Mouse (Mus musculus): ENCODE results near the gene Ccl21a.
"Not testable (repeated sequence)": the region's sequence is repeated elsewhere in the genome, so short reads cannot be mapped to it uniquely, and the experiment has no call there.

GRCm38 (mm10) chr4:42756477-42756876 is 17.3 kb downstream of the Ccl21a start, which contains the start of gene Ccl19:
- TF ChIP-seq CTCF (IDR thresholded peaks at IDR 0.05; ENCODE audit: control insufficient read depth, insufficient read depth, insufficient read length); USF1 (IDR thresholded peaks at IDR 0.05; ENCODE audit: low read depth); CEBPB (IDR thresholded peaks at IDR 0.05; ENCODE audit: low read depth); MAX (IDR thresholded peaks at IDR 0.05); MYOG (IDR thresholded peaks at IDR 0.05; ENCODE audit: control insufficient read depth, extremely low read depth, insufficient read length); FOSL1 (IDR thresholded peaks at IDR 0.05; ENCODE audit: insufficient read depth, low read length, poor library complexity, severe bottlenecking); MYOD1 (IDR thresholded peaks at IDR 0.05; ENCODE audit: control insufficient read depth, insufficient read length, low read depth): not testable (repeated sequence)
